Mouse (Mus musculus): ENCODE measurements around the gene Map1b. TPM values are rescaled to one million over a fixed set of nuclear protein-coding genes. Genes with fewer than 3 reads are reported as not detected.
A peak's percentile ranks its signal among the peaks of the same experiment; 100 is the strongest.

The Map1b gene
- polyA plus RNA-seq, 1 experiment from 2014 or later = 23.4 TPM

DNA sequence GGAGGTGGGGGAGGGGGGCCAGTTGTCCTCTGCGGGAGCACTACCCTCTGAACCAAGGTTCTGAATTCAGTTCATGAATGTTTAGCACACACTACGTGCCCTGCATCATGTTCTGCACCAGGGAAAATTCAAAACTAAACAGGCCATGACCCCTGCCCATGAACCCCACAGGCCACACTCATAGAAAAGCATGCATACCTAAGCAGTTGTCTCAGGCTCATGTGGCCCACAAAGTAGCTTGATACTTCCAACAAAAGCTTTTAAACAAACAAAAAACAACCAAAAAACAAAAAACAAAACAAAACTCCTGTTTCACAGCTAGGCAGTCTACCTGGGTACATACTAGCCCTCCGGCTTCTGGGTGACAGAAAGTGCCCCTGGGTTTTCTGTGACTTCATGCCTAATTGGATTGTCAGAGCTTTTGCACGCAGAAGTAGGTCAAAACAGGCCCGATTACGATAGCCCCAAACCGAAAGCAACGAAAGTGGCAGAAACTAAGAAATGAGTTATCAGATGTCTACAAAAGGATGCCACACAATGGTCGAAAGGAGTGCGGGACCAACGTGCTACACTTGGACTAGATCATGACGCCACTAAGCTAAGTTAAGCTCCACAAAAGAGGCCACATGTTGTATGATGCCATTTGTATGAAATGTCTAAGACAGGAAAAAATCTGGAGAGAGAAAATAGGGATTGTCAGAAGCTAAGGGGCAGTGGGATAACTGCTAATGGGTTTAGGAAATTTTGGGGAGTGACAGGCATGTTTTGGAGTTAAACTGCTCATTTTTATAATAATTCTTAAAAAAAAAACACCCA is 73.7 kb downstream of the Map1b start:
- Histone ChIP-seq H3K27me3 (ENCODE audit: insufficient read depth, low read length) (no peaks in the 10 kb centered on the region), H3K4me3 (replicated peaks; ENCODE audit: low read depth, low read length) (no peak overlapping the region), H3K36me3 (ENCODE audit: insufficient read depth, low read length) (0 out of 2 replicates have a peak, but pooled peaks cover 3% of the 10 kb centered on the region), H3K9me3 (replicated peaks; ENCODE audit: low read length) (no peaks in the 10 kb centered on the region), H3K9ac (ENCODE audit: low read depth, low read length) (no peak overlapping the region), H3K4me2 (ENCODE audit: low read length) (no peak overlapping the region), H3K27ac (no peak overlapping the region), H3K4me1 (replicated peaks; ENCODE audit: insufficient read depth, low read length) (peaks cover 11% of the 10 kb centered on the region; the same call in 1 of the 2 replicates)
- no peak for TF ChIP-seq CTCF (IDR thresholded peaks at IDR 0.05; ENCODE audit: low read depth)
- DNase-seq (ENCODE audit: low spot score) = no peak
- WGBS = 80% methylated on average over 12 of the region's 12 CpGs
- no peak for ATAC-seq (replicated peaks; ENCODE audit: low FRiP score, low read depth)

DNA sequence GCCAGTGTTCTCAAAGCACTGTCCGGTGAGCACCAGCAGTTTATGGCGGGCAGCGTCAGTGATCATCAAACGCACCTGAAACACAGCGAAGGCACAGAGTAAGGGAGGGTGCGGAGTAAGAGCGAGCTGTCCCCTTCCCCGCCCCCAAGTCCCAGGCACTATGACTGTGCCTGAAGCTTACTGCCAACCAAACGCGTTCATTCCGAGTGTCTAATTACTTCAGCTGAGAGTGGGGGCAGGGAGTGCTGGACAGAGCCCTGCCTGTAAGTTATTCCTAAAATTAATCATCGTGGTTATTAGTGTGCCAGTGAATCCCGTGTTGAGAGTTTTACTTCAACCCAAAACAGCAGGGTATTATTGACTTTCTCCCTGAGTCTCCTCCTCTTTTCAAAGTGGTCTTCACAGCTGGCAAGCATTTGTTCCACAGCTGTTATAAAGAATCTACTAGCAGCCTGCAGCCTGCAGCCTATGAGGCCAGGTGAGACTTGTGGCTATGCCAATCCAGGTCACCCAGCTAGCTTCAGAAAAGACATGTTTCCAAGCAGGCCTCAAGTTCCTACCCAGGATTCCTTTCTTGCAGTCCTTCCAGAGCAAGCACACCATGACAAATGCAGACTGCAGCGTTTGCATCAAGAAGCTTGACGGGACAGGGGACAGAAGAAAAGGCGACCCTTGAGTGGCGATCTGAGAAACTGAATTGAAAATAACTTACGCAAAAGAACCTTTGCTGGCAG is 74.5 kb downstream of the Map1b start:
- H3K9me3 ChIP-seq (replicated peaks; ENCODE audit: low read length) = no peaks in the 10 kb centered on the region
- H3K4me2 ChIP-seq (ENCODE audit: low read length) = no peak overlapping the region
- no peak overlapping the region for H3K4me3 ChIP-seq (replicated peaks; ENCODE audit: low read depth, low read length)
- no peak for TF ChIP-seq CTCF (IDR thresholded peaks at IDR 0.05; ENCODE audit: low read depth)
- H3K9ac ChIP-seq (ENCODE audit: low read depth, low read length) = no peak overlapping the region
- H3K4me1 ChIP-seq (replicated peaks; ENCODE audit: insufficient read depth, low read length) = peaks cover 11% of the 10 kb centered on the region; the same call in 1 of the 2 replicates
- ATAC-seq (replicated peaks; ENCODE audit: low FRiP score, low read depth) = no peak
- no peak overlapping the region for H3K27ac ChIP-seq
- H3K27me3 ChIP-seq (ENCODE audit: insufficient read depth, low read length) = no peaks in the 10 kb centered on the region
- WGBS = 58% methylated on average over 18 of the region's 18 CpGs
- H3K36me3 ChIP-seq (ENCODE audit: insufficient read depth, low read length) = 0 out of 2 replicates have a peak, but pooled peaks cover 3% of the 10 kb centered on the region
- DNase-seq (ENCODE audit: low spot score) = peak; percentile 12

DNA sequence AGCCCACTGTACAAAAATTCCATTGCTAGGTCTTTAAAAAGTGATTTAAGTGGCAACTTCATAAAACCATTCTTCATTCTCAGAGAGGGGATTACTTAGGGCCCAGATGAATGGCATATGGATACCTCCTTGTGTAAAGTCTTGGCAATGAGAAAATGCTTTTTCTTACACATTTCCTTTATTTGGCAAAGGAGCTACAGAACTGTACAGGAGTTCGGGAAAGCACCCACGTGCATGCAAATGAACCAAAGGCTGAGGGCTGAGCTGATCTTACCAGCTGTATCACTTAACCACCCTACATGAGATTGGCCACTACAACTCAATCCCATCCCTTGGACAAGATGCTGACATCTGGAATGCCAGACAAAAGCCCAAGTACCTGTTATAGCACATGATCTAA is 76.1 kb downstream of the Map1b start:
- no peak for TF ChIP-seq CTCF (IDR thresholded peaks at IDR 0.05; ENCODE audit: low read depth)
- H3K9ac ChIP-seq (ENCODE audit: low read depth, low read length) = no peak overlapping the region
- 85% methylated on average over 2 of the region's 2 CpGs for WGBS
- 0 out of 2 replicates have a peak, but pooled peaks cover 3% of the 10 kb centered on the region for H3K36me3 ChIP-seq (ENCODE audit: insufficient read depth, low read length)
- H3K27me3 ChIP-seq (ENCODE audit: insufficient read depth, low read length) = no peaks in the 10 kb centered on the region
- H3K4me1 ChIP-seq (replicated peaks; ENCODE audit: insufficient read depth, low read length) = peaks cover 11% of the 10 kb centered on the region; the same call in 1 of the 2 replicates
- no peaks in the 10 kb centered on the region for H3K9me3 ChIP-seq (replicated peaks; ENCODE audit: low read length)
- no peak overlapping the region for H3K4me2 ChIP-seq (ENCODE audit: low read length)
- H3K27ac ChIP-seq = no peak overlapping the region
- ATAC-seq (replicated peaks; ENCODE audit: low FRiP score, low read depth) (no peak), DNase-seq (ENCODE audit: low spot score) (no peak)
- no peak overlapping the region for H3K4me3 ChIP-seq (replicated peaks; ENCODE audit: low read depth, low read length)

DNA sequence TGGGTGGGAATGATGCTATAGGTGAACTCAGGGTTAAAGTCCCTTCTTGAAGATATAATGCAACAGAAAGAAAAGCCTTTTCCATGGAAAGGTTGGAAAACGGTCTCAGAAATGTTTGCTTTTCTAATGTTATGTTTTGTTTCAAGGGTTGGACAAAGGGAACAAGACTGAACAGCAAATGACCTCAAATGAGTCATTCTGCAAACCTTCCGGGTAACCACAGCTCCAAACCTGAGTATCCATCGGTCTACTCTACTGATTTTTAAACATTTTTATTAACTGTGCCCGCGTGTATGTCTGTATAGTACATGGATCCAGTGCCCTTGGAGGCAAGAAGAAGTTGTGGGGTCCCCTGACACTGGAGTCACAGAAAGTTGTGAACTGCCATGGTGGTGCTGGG is 77.0 kb downstream of the Map1b start:
- no peak for DNase-seq (ENCODE audit: low spot score)

DNA sequence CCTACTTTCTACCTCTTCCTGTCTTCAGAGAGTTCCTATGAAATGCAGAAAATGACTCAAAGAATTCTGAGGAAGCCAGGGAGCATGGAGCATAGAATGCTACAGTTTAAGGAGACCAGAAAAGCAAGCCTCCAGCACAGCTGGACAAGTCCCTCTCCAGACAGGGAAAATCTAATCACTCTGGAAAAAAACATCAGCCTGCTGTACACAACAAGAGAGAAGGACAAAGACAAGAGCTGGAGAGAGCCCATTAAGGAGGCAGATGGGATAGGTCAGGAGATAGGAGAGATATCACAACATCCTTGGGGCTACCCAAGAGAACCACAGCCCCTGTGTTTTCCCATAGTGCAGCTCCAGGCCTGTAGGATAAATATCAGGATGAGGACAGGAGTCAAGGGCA is 79.3 kb downstream of the Map1b start:
- Histone ChIP-seq H3K9me3 (replicated peaks; ENCODE audit: low read length) (no peaks in the 10 kb centered on the region), H3K4me2 (ENCODE audit: low read length) (no peak overlapping the region), H3K27me3 (ENCODE audit: insufficient read depth, low read length) (no peaks in the 10 kb centered on the region), H3K36me3 (ENCODE audit: insufficient read depth, low read length) (no peaks in the 10 kb centered on the region), H3K4me3 (replicated peaks; ENCODE audit: low read depth, low read length) (no peak overlapping the region), H3K9ac (ENCODE audit: low read depth, low read length) (no peak overlapping the region), H3K4me1 (replicated peaks; ENCODE audit: insufficient read depth, low read length) (no peaks in the 10 kb centered on the region), H3K27ac (no peak overlapping the region)
- no peak for ATAC-seq (replicated peaks; ENCODE audit: low FRiP score, low read depth)
- no peak for DNase-seq (ENCODE audit: low spot score)
- no peak for TF ChIP-seq CTCF (IDR thresholded peaks at IDR 0.05; ENCODE audit: low read depth)

More for the DNA sequence above, 77.0 kb downstream of the Map1b start:
- no peak for ATAC-seq (replicated peaks; ENCODE audit: low FRiP score, low read depth)
- WGBS = 91% methylated on average over 5 of the region's 5 CpGs
- Histone ChIP-seq H3K4me2 (ENCODE audit: low read length) (no peak overlapping the region), H3K27me3 (ENCODE audit: insufficient read depth, low read length) (no peaks in the 10 kb centered on the region), H3K4me3 (replicated peaks; ENCODE audit: low read depth, low read length) (no peak overlapping the region), H3K9ac (ENCODE audit: low read depth, low read length) (no peak overlapping the region), H3K36me3 (ENCODE audit: insufficient read depth, low read length) (0 out of 2 replicates have a peak, but pooled peaks cover 3% of the 10 kb centered on the region), H3K4me1 (replicated peaks; ENCODE audit: insufficient read depth, low read length) (peaks cover 2% of the 10 kb centered on the region; the same call in 1 of the 2 replicates), H3K9me3 (replicated peaks; ENCODE audit: low read length) (no peaks in the 10 kb centered on the region), H3K27ac (no peak overlapping the region)
- no peak for TF ChIP-seq CTCF (IDR thresholded peaks at IDR 0.05; ENCODE audit: low read depth)

DNA sequence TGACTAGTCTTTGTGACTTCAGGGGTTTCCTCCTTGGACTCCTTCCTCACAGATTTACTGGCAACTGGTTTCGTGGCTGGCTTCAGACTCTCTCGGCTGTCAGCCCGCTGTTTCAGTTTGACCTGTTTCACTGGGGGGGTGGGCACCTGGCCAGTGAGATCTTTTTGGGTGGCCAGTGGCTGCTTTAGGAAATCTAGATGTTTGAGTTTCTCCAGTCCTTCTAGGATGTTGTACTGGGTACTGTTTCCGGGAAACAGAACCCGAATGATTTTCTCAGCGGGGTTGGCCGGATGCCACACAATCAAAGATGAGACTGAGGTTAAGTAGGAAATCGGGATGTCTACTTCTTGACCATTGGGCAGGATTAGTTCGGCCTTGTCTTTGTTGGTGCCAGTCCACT is 81.8 kb downstream of the Map1b start:
- no peak overlapping the region for H3K4me3 ChIP-seq (replicated peaks; ENCODE audit: low read depth, low read length)
- 91% methylated on average over 9 of the region's 9 CpGs for WGBS
- no peak for DNase-seq (ENCODE audit: low spot score)
- H3K9me3 ChIP-seq (replicated peaks; ENCODE audit: low read length) = no peaks in the 10 kb centered on the region
- no peak for TF ChIP-seq CTCF (IDR thresholded peaks at IDR 0.05; ENCODE audit: low read depth)
- no peaks in the 10 kb centered on the region for H3K36me3 ChIP-seq (ENCODE audit: insufficient read depth, low read length)
- no peak overlapping the region for H3K27ac ChIP-seq
- H3K27me3 ChIP-seq (ENCODE audit: insufficient read depth, low read length) = no peaks in the 10 kb centered on the region
- no peak overlapping the region for H3K4me2 ChIP-seq (ENCODE audit: low read length)
- ATAC-seq (replicated peaks; ENCODE audit: low FRiP score, low read depth) = no peak
- H3K4me1 ChIP-seq (replicated peaks; ENCODE audit: insufficient read depth, low read length) = no peaks in the 10 kb centered on the region
- H3K9ac ChIP-seq (ENCODE audit: low read depth, low read length) = no peak overlapping the region
